Mouse (Mus musculus): ENCODE measurements around the gene Ankrd2.

- TF ChIP-seq POLR2A (IDR thresholded peaks at IDR 0.05; ENCODE audit: low read depth, low read length) (no peak), CTCF (IDR thresholded peaks at IDR 0.05; ENCODE audit: borderline replicate concordance, insufficient read depth, low read length) (no peak)
Observed at GRCm38 (mm10) chr19:42051948-42052347, 16.1 kb downstream of the Ankrd2 start, which contains the start of gene 4933411K16Rik.

Measured in embryonic fibroblast, embryonic 13.5 days (primary cell).